Mouse (Mus musculus) megakaryocyte, embryonic 14.5 days (primary cell): ENCODE data around the gene Gpr35. TPM values are rescaled to one million over a fixed set of nuclear protein-coding genes. Genes with fewer than 3 reads are reported as not detected.

Experiments
- H3K27me3 ChIP-seq: replicated peaks from 2 replicates; pipeline ENCODE3; 2012; ENCODE audit warnings: inconsistent platforms
- H3K36me3 ChIP-seq: replicated peaks from 2 replicates; pipeline ENCODE3; 2012; ENCODE audit warnings: low read length, inconsistent platforms, mixed read lengths
- H3K4me1 ChIP-seq: 2 replicates; pipeline ENCODE4 v1.6.1; 2012; ENCODE audit warnings: inconsistent platforms
- H3K4me3 ChIP-seq: replicated peaks from 2 replicates; pipeline ENCODE3; 2012; ENCODE audit warnings: moderate library complexity, mild to moderate bottlenecking, inconsistent platforms
- H3K9me3 ChIP-seq: 2 replicates; pipeline ENCODE4 v1.6.1; 2012; ENCODE audit warnings: inconsistent platforms
- FLI1 ChIP-seq: IDR thresholded peaks from 2 replicates; pipeline ENCODE4 v1.6.1; 2012; ENCODE audit warnings: low read length, inconsistent platforms, mixed read lengths
- GATA1 ChIP-seq: IDR thresholded peaks from 3 replicates; pipeline ENCODE4 v1.6.1; 2012; ENCODE audit warnings: mixed read lengths, low read length, inconsistent platforms, borderline replicate concordance
- polyA plus RNA-seq: library from polyadenylated mRNA; stranded (reverse); fragments of >175 nt; gene quantifications from 2 replicates; pipeline ENCODE4 v1.2.3, GENCODE M21; 2012; ENCODE audit warnings: low replicate concordance; ENCODE audit not compliant: insufficient read depth

Gene Gpr35
- polyA plus RNA-seq = 1.1 TPM in 1 of 2 replicates, not detected in the other

DNA sequence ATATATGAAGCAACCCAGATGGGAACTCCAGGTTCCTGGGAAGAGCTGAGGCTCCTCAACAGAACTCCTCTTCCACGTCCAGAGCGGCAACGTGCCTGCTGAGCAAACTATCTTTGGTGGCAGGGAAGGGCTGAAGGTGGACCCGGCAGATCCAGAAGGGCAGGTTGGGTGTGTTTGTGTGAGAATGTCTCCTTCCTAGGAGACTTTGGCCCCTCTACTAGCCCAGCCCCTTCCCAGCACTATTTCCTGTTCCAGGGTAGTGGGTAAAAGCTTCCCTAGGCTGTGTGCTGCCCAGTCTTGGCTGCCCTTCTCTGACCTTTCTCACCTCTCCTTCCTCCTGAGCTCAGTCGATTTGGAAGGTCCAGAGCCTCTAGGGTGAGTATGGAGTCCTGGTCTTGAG, at the start of gene Gpr35:
Gene Gpr35 (plus strand): TSS at position 259 of the 400 bp plus-strand sequence.
- Histone ChIP-seq H3K4me1 (peaks cover 13% of the 10 kb centered on the region), H3K4me3 (no peak within 1 kb of the TSS), H3K36me3 (peaks cover 38% of the 10 kb centered on the region), H3K9me3 (no peaks in the 10 kb centered on the region), H3K27me3 (peaks cover 1% of the 10 kb centered on the region)
- no peak for TF ChIP-seq FLI1
- TF ChIP-seq GATA1 = no peak

DNA sequence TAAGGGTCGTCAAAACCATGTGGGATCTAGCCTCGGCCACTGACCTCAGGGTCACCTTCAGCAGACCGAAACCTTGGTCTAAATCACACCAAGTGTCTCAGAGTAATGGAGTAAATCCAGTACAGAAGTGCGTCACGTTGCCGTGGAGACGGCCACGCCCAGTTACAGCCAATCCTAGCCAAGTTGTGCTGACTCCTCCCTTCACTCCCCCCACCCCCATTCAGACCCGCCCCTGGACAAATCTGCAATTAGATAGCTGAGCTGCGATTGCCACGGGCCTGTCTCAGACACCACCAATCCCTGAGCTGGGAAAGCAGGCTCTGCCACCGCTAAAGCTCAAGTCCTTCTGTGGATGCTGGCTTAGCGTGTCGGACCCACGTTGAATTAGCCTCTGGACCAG, 47.9 kb upstream of the Gpr35 start, which contains the start of gene Ankmy1:
Gene Ankmy1 (minus strand): TSS at position 121 of the 400 bp plus-strand sequence.
- H3K9me3 ChIP-seq = peaks cover 4% of the 10 kb centered on the region; the same call in 1 of the 2 replicates
- H3K36me3 ChIP-seq = peaks cover 5% of the 10 kb centered on the region
- no peak within 1 kb of the TSS for H3K4me3 ChIP-seq
- TF ChIP-seq FLI1 (no peak), GATA1 (no peak)
- H3K27me3 ChIP-seq = peaks cover 50% of the 10 kb centered on the region
- peaks cover 33% of the 10 kb centered on the region for H3K4me1 ChIP-seq

DNA sequence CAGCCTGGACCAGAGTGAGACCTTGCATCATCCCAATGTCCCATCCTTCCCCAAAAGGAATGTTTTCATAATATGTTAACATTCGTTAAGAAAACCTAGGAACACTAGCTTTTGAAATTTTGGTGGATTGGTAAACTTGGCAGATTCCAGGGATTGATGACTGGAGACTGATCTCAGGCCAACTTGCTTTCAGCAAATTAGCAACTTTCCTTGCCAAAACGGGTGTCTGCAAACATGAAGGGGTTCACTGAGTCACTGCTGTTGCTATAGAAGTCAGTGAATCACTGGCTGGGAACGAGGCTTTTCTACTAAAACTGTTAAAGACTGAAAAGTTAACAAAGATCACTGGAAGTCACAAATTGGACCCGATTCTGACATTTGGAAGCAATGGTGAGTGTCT, 47.0 kb upstream of the Gpr35 start:
- Histone ChIP-seq H3K4me3 (no peak overlapping the region), H3K9me3 (peaks cover 4% of the 10 kb centered on the region; the same call in 1 of the 2 replicates), H3K4me1 (peaks cover 42% of the 10 kb centered on the region), H3K27me3 (peaks cover 48% of the 10 kb centered on the region), H3K36me3 (peaks cover 5% of the 10 kb centered on the region)
- TF ChIP-seq GATA1 (no peak), FLI1 (no peak)

DNA sequence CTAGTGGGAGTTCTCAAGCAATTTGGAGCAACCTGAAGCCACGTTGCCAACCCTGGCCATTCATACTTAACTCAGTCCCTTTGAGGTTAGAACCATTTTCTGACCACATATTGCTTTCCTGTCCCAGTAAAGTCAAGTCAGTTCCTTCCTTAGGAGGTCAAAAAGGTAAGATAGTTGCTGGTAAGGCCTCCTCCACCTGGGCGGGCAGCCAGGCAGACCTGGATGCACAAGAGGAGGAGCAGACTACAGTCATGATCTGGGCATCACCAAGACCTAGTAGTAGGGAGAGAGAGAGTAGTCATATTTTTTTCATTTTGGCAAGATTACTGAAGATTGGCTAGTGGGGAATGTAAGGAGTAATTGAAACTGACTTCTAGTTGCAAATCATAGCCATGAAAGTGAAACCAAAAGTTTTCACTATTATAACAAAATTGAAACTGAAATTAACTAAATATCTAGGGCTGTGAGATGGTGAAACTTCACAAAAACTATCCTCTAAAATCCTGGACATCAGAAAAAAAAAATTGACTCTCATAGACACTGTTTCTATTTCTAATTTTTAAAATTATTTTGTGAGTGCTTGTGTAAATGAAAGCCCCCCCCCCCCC, 44.9 kb upstream of the Gpr35 start:
- Histone ChIP-seq H3K4me1 (peaks cover 52% of the 10 kb centered on the region), H3K27me3 (peaks cover 31% of the 10 kb centered on the region), H3K9me3 (peaks cover 4% of the 10 kb centered on the region; the same call in 1 of the 2 replicates), H3K36me3 (peaks cover 5% of the 10 kb centered on the region), H3K4me3 (peak overlapping the region; percentile 14)
- no peak for TF ChIP-seq GATA1
- no peak for TF ChIP-seq FLI1

DNA sequence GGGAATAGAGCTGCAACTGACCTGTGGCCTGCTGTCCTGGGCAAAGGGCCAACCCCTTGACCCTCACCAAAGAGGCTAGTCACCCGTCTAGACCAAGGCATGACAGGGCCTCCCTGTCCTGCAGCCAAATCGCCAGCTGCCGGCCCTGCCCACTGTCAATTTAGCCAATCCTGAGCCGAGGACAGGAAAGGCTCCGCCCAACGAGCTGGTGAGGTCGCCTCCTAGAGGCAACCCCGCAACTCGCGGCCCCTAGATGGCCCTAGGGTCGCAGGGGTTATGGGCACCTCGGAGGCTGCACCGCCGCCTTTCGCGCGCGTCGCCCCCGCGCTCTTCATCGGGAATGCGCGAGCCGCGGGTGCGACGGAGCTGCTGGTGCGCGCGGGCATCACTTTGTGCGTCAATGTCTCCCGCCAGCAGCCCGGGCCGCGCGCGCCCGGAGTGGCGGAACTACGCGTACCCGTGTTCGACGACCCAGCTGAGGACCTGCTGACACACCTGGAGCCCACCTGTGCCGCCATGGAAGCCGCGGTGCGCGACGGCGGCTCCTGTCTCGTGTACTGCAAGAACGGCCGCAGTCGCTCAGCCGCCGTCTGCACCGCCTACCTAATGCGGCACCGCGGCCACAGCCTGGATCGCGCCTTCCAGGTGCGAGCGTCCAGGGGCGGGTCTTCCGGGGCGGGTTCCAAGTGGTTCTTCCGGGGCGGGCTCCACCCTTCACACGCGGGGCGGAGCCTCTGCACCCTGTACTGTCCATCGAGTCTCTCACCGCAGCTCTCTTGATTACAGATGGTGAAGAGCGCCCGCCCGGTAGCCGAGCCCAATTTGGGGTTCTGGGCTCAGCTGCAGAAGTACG, 43.7 kb upstream of the Gpr35 start, which contains the start of gene Dusp28:
Gene Dusp28 (plus strand): TSS at position 203 of the 853 bp plus-strand sequence.
- peak within 1 kb of the TSS; percentile 97 for H3K4me3 ChIP-seq
- TF ChIP-seq FLI1 (no peak), GATA1 (no peak)
- peaks cover 4% of the 10 kb centered on the region; the same call in 1 of the 2 replicates for H3K9me3 ChIP-seq
- H3K36me3 ChIP-seq = peaks cover 5% of the 10 kb centered on the region
- H3K27me3 ChIP-seq = peaks cover 22% of the 10 kb centered on the region
- H3K4me1 ChIP-seq = peaks cover 62% of the 10 kb centered on the region

DNA sequence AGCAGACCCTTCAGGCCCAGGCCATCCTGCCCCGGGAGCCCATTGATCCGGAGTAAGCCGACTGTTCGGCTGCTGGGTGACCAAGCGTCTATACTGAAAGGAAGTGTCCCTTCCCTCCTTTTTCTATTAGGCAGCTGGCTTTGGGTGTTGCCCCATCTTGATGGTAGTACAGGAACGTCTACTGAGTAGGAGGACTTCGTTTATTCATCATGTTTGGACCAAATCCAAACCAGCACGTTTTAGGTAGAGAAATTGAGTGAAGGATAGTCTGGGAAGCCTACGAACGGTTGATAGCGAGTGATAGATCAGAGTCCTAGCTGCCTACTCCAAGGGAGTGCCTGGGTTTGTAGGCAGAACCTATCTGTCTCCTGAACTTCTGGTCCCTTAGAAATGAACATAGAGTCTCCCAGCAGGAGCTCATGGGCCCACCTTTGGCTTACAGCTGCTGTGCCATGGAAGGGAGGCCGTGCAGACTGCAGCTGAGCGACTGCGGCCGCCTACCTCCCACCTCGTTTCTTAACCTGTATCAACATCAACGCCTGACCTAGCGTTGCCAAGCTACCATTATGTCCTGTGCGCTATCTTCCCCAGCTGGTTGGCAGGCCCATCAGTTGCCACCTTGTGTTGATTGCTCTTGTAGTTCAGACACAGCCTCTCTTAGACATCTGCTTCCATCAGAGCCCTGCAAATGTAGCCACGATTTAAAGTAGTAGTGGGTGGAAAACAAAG, 42.9 kb upstream of the Gpr35 start:
- peaks cover 15% of the 10 kb centered on the region for H3K27me3 ChIP-seq
- H3K4me1 ChIP-seq = peaks cover 67% of the 10 kb centered on the region
- H3K9me3 ChIP-seq = peaks cover 4% of the 10 kb centered on the region; the same call in 1 of the 2 replicates
- H3K4me3 ChIP-seq = peak overlapping the region; percentile 97
- TF ChIP-seq FLI1 (no peak), GATA1 (no peak)
- peaks cover 7% of the 10 kb centered on the region for H3K36me3 ChIP-seq

DNA sequence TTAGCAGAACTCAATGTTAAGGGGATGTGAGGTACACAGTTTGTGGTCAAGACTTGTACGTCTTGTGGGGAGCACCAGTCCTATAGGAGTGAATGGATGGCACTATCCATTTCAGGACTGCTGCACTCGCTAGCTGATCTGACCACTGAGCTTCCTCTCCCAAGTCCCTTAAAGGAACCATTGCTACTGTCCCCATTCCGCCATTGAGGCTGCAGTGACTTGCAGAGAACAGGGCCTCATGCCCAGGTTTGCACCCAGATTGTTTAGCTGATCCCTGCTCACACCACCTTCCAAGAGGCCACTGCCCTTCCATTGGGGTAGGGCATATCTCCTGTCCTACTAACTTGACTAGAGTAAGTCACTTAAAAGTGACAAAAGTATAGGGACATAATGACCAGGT, 42.0 kb upstream of the Gpr35 start:
- peak overlapping the region; percentile 50 for H3K4me3 ChIP-seq
- no peak for TF ChIP-seq GATA1
- TF ChIP-seq FLI1 = no peak
- peaks cover 67% of the 10 kb centered on the region for H3K4me1 ChIP-seq
- H3K9me3 ChIP-seq = peaks cover 4% of the 10 kb centered on the region; the same call in 1 of the 2 replicates
- peaks cover 13% of the 10 kb centered on the region for H3K36me3 ChIP-seq
- H3K27me3 ChIP-seq = peaks cover 6% of the 10 kb centered on the region

DNA sequence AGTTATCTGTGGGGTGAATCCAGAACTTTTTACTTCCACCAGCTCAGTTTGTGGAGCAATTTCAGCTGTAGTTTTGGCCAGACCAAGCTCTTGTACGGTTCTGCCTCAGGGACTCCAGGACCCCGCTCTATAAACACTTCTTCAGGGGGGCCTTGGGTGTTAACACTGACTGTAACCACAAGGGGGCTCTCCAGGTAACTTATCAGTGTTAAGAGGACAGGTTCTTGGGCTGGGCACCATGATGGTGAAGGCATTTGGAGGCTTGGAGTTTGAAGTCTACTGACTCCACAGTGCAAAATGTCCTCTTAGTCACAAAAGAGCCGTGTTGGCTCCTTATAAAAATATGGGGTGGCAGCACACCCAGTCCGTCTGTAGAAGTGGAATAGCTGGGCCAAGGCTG, 41.6 kb upstream of the Gpr35 start:
- peaks cover 67% of the 10 kb centered on the region for H3K4me1 ChIP-seq
- peaks cover 17% of the 10 kb centered on the region for H3K36me3 ChIP-seq
- TF ChIP-seq GATA1 = no peak
- no peak for TF ChIP-seq FLI1
- H3K27me3 ChIP-seq = peaks cover 5% of the 10 kb centered on the region
- no peak overlapping the region for H3K4me3 ChIP-seq
- H3K9me3 ChIP-seq = peaks cover 4% of the 10 kb centered on the region; the same call in 1 of the 2 replicates

DNA sequence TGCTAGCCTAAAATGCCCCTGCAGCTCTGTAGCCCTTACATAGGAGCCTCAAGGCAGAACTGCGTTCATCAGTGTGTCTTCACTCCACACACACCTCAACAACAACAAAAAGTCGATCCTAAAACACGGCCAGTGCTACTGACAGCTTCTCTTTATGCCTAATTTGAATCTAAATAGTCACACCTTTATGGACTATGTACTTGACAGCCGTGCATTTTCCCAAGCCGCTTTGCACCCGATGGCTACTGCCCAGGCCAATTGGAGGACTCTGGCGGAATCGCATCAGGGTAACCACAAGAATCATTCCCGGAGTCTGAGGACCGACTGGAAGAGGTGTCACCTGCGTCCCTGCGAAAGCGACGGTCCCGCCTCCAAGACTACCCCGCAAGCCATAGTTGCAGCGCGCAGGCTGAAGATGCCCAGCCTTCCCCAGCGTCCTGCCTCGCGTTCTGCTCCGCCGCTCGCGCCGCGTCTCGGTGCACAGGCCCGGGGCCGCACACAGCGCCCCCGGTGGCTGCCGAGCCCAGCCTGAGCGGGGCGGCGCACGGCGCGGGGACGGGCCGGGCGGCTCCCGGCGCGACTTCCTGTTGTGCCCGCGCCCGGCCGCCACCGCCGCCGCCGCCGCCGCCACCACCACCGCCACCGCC, 40.3 kb upstream of the Gpr35 start, which contains the start of gene Rnpepl1:
Gene Rnpepl1 (plus strand): TSS at position 545 of the 647 bp plus-strand sequence.
- H3K4me1 ChIP-seq = peaks cover 67% of the 10 kb centered on the region
- TF ChIP-seq FLI1 (no peak), GATA1 (no peak)
- peak within 1 kb of the TSS; percentile 95 for H3K4me3 ChIP-seq
- H3K27me3 ChIP-seq = peaks cover 3% of the 10 kb centered on the region
- H3K9me3 ChIP-seq = peaks cover 3% of the 10 kb centered on the region; the same call in 1 of the 2 replicates
- H3K36me3 ChIP-seq = peaks cover 29% of the 10 kb centered on the region
